Mouse (Mus musculus): Measurements from ENCODE around the gene Cic.

Gene Cic

DNA sequence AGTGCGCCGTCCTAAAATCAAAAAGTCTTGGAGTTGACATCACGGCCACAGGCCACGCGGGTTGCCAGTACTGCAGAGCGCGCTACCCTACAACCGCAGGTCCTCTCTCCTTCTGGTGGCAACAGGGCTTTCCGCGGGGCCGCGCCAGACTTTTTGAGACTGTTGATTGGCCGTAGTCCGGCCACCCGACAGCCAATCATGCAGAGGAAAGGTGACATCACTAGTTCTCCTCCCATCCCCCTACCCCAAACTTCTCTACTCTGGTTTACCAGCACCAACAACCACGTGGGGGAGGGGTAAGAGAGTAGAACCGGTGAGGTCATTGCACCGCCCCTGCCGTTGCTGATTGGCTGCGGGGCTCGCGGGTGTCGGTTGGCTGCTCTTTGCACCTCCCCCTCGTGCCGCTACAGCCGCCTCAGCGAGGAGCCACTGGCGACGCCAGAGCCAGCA lies at the start of gene Cic:
Gene Cic, plus strand, starts transcription at position 404 of the 450 bp plus-strand sequence.
- DNase-seq (ENCODE audit: low read depth, low spot score), result peak; percentile 98

DNA sequence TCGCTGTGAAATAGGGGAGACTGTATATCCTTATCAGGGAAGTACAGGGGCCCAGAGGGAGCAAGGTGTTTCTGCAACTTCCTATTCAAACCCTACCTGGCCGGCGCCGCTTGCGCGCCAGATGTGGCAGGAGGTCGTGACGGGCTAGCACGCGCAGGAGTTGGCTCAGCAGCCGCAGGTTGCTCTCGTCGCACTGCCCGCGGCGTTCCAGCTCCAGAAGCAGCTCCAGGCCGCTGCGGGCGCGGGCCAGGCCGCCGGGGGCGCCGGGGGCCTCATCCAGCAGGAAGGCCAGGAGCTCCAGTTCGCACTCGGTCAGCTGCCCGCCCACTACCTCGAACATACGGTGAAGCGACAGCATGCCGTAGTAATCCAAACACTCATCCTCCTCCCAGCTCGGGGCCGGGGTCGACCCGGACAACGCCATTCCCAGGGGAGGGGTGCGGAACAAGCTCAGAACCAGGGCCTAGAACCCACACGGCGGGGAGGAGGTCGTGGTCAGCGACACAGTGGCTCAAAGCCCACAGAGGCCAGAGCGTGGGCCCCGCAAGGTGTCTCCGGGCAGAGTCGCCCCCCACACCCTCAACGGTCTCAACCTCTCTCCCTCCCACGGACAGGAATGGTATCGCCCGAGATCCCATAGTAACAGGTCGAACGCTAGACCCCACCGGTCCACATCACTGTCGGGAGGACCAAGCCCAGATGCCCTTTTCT lies 48.6 kb upstream of the Cic start:
- DNase-seq (ENCODE audit: low read depth, low spot score), result peak; percentile 62

DNA sequence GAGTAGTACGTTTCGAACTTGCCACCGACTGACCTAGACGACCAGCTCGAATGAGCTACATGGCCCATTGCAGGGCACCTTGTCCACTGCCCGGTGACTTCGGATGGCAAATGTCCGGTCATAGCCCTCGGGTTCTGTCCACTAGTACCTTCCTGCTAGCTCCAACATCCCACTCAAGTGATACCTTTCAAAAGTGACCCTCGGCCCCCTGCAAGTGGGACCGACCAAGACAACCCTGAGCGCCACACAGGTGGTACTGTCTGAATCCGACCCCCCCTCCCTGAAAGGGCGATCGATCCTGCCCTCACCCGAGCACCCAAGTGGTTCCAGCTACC lies 48.1 kb upstream of the Cic start:
- DNase-seq (ENCODE audit: low read depth, low spot score), result no peak

DNA sequence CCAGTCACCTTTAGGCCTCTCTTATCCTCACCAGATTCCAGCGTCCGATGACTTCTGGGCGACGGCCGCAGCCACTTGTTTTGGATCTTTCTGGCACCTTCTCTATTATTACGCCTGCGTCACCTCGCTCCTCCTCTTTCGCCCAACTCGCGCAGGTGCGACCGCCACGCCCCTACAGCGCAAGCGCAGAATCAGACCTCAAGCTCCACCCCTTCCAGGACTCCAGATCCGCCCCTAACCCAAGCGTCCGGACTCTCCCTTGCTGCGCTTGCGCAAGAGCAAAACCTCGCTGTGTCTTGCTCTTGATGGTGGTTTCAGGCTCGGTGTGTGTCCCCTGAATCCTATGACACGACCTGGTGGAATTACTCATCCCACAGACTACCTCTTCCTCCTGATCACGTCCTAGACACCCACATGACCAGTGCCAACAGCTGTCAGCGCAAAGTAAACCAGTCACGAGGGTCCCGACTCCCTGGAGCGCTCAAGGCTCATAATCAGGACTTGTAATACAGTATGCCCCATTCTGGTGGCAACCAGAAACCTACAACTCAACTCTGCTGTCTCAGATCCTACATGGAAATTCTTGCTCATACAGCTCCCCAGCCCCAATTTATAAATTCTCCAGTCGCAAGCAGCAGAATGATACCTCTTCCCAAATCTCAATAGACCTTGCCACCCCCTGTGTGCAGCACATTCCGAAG lies 47.6 kb upstream of the Cic start:
- DNase-seq (ENCODE audit: low read depth, low spot score), result peak; percentile 92

DNA sequence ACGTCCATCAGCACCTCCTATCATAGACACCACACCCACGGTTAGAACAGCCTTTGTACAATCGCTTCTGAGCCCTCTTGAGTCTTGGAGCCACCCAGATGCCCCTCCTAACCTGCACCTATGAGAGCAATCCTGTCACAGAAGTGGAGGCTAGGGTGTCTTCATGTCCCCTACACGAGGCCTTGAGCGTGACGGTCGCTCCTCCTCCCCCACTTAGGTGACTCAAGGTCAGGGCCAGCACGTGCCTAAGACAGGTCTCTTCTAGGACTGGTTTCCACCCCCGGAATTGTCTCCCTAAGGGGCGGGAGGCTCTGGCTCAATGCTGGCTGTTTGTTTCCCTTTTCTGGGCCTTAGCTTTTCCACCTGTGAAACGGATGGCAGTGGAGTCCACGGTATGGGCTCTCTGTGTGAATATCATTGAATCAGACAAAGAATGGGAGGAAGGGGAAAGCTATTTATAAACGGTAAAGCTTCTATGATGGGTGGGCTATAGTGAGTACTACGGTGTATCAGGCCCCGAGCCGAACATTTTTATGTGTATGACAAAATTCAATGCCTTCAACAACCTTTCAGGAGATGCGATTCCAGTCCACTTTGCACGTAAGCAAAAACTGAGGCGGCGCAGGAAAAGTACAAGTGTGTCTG lies 46.9 kb upstream of the Cic start, which contains the start of gene Dedd2:
Gene Dedd2, minus strand, starts transcription at position 159 of the 645 bp plus-strand sequence.
- no peak for DNase-seq (ENCODE audit: low read depth, low spot score)

DNA sequence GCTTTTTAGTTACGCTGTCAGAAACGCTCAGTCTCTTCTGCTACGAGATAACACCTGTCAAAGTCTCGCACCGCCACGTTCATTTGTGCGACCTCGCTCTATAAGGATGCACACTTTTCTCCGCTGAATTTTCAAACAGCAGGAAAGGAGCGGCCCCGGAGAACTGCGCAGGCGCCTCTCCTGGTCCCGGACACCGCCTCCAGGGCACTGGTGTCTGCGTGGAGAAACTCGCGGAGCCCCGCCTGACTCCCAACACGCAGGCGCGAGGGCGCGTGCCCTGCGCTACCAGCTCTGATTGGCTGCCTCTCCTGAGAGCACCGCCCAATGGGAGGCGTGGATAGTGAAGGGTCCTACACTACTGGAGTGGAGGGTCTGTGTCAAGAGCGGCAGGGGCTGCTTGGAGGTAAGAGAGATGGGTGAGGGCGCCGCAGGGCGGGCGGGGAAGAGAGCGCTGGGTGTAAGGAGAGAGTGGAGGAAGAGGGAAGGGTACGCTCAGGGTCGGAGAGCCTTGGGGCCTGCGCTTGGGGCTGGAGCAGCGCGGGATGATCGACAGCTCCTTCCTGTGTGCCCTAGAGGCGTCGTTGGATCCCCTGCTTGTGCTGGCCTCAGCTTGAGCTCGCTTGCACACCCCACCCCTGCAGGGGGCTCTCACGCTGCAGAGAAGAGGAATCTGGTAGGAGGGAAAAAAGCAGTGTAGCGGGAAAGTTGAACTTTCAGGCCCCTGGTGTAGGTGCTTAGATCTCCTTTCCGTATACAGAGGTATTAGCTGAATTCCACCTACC lies 46.2 kb upstream of the Cic start, which contains the start of gene Zfp526:
Gene Zfp526, plus strand, starts transcription at position 324 of the 782 bp plus-strand sequence.
- DNase-seq (ENCODE audit: low read depth, low spot score), result peak; percentile 98

GRCm38 (mm10) chr7:25222275-25222967 lies 45.1 kb upstream of the Cic start:
- no peak for DNase-seq (ENCODE audit: low read depth, low spot score)

DNA sequence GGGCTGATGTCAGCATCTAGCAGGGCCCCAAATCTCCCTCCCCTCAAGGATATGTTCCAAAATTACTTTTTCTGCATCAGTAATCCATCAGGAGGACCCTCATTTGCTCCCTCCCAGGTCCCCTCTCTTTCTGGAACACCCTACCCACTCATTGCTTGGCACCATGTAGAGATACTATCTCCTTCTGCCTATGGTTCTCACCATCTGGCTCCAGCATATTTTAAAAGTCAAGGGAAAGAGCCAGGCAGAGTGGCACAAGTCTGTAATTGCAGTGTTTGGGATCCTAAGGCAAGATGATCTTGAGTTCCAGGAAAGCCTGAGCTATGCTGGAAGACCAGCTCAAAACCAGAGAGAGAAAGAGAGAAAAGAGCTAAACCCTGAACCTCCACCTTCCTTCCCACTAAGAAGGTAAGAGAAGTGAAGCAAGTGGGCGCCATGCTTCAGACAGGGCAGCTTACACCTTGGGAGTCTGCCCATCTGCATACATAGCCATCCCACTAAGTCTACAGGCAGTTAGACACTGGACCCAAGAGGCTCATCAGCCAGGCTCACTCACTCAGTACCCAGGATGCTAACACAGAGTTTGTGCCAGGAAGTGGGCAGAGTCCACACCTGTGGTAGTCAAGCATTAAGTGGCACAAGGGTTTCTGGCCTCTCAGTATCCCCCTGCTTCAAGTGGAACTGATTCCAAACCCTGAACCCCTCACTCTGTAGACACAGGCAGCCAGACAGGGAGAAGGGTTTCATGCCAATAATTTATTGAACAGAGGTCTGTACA lies 39.8 kb upstream of the Cic start:
- no peak for DNase-seq (ENCODE audit: low read depth, low spot score)

GRCm38 (mm10) chr7:25230690-25231285 lies 36.7 kb upstream of the Cic start:
- no peak for DNase-seq (ENCODE audit: low read depth, low spot score)

DNA sequence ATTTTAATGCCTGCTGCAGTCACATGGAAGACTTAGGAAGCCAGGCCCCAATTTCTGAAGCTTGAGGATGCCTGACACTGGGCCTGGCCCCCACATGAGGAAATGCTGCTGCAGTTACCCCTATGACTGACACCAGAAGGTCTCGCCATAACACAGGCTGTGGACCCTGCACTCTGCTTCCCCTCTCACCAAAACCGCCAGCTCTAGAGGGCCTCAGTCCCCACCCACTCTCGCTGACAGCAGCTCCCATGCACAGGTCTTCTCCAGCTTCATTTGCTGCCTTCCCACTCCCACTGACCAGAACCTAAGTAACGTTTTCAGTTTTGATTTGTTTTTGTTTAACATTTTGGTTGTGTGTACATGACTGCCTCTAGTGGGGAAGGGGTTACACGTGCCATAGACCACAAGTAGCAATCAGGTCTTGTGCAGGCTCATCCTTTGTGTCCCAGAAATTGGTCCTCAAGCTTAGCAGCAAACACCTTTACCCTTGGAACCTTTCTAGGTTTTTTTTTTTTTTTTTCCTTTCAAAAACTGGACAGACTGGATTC lies 35.3 kb upstream of the Cic start:
- DNase-seq (ENCODE audit: low read depth, low spot score), result no peak

DNA sequence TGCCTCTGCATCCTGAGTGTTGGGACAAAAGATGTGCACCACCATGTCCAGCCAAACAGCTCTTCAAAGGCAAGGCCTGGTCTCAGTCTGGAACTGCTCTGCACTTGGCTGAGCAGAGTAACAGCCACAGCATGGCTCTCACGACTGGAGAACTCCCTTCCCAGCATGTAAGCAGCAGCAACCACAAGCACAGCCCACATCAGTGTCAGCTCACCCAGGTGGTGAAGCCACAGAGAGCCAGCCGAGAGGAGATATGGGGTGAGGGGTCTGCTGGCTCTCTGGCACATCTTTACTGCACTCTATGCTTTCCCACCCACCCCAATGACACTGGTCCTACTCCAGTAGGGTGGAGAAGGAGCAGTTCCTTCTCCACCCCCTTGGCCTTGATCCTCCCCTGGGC lies 34.4 kb upstream of the Cic start:
- no peak for DNase-seq (ENCODE audit: low read depth, low spot score)

- DNase-seq (ENCODE audit: low read depth, low spot score), result no peak
These were observed 32.0 kb upstream of the Cic start for GRCm38 (mm10) chr7:25235526-25235925.

GRCm38 (mm10) chr7:25237249-25238014 lies 30.1 kb upstream of the Cic start, which contains the start of gene Gsk3a:
Gsk3a (minus strand) TSS chr7:25237851.
- peak; percentile 94 for DNase-seq (ENCODE audit: low read depth, low spot score)

DNA sequence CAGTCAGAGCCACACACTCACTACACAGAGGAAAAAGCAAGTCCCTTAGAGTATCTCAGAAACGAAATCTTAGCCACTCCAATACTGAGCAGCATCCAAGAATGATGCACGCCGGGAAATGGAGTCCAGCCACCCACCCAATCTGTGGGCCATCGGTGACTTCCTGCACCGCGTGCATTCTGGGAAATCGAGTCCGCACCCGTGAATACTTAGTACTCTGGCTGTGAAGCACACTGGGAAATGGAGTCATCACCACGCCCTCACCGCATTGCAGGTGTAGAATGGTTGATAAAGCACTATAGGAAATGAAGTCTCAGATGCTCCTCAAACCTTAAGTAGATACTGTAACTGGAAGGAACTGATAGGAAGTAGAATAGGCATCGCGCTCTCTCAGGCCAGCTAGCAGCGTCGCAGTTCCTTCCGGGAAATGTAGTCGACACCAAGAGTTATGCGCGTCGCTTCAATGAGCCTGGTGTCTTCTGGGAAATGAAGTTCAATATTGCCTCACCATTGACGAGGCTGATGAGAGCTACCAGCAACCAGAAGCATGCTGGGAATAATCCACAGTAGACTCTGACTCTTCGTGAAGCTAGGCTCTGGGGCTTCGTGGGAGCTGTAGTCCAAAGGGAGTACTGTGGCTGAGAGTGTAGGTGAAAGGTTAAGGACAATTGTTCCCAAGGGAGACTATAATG lies 29.3 kb upstream of the Cic start:
- peak; percentile 92 for DNase-seq (ENCODE audit: low read depth, low spot score)

GRCm38 (mm10) chr7:25238829-25239623 lies 28.5 kb upstream of the Cic start:
- peak; percentile 77 for DNase-seq (ENCODE audit: low read depth, low spot score)

- DNase-seq (ENCODE audit: low read depth, low spot score), result no peak
These were observed 26.9 kb upstream of the Cic start for GRCm38 (mm10) chr7:25240631-25241030.

DNA sequence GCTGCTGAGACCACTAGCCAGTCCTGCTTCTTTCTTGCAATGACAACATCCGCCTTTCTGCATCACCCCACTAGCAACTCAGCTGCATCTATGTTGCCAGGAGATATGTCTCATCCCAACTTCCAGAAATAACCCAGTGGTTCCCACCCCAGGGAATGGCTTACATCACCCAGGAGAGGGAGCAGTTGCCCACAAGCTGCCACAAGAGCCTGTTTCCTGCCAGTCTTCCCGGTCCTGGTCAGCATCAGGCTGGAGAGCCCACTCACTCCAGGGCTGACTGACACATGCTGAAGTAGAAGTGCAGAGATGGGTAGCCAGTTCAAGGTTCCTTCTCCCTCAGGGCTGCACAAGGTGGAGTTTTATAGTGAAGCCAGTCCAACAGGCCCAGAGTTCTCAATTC lies 26.4 kb upstream of the Cic start:
- DNase-seq (ENCODE audit: low read depth, low spot score), result no peak

All from embryo, embryonic 11.5 days (tissue).